Mouse (Mus musculus): ENCODE measurements at regions not wholly inside any gene's neighbourhood (a gene's known extent, or its start where the extent isn't known, plus 50 kb on each side); places are given as distances from the start of the nearest gene placed in this dataset.

- no peak for TF ChIP-seq ZC3H11A (IDR thresholded peaks at IDR 0.05; ENCODE audit: borderline replicate concordance, low read depth, low read length)
- TF ChIP-seq CHD2 (IDR thresholded peaks at IDR 0.05; ENCODE audit: low read depth, low read length) = no peak
These were observed 144.3 kb upstream of the Gm12830 start for GRCm38 (mm10) chr4:114676908-114677898.

Data from ES-E14 (cell line).